Mouse (Mus musculus): ENCODE results near the gene Itgb4. TPM values are rescaled to one million over a fixed set of nuclear protein-coding genes. Genes with fewer than 3 reads are reported as not detected.
"Not testable (repeated sequence)": the region's sequence is repeated elsewhere in the genome, so short reads cannot be mapped to it uniquely, and the experiment has no call there.

Itgb4 gene
- polyA plus RNA-seq, 1 experiment: 0.49 TPM

DNA sequence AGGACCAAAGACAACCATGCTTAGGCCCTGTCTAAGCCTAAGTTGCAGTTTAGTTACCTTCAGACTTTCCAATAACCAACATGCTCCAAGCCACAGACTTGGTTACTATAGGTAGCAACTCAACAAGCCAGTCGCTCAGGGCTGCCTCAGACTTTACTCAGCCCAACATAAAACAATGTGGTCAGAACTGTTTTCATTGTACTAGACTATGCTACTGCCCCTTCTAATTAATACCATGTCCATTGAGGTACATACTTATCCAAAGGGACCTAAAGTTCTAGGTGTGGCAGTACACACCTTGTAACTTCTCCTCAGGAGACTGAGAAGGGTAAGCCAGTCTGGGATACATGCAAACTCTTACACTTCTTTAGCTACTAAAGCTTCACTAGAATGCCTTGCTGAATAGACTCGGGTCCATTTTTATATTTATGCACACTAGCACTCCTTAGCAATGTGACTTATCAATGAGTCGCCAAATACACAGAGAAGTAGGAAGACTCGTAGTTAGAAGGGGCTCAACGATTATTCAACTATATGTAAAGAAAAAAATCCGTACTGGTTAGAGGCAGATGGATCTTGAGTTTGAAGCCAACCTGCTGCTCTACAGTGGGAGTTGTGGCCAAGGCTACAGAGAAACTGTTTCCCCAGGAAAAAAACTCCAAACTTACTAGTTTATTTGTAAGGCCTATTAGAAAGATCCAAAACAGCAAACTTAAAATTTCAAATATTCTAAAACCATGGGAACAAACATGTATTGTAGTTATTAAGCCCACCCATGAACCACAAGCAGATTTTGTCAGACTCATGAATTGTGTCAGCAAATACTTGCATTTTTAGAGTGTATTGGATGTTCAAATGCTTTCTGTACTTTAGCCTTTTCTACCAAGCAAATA, 47.1 kb downstream of the Itgb4 start:
- Histone ChIP-seq H3K27me3 (ENCODE audit: control insufficient read depth, insufficient read depth, insufficient read length) (no peaks in the 10 kb centered on the region), H3ac (ENCODE audit: control insufficient read depth, insufficient read length, low read depth) (no peak overlapping the region), H3K36me3 (ENCODE audit: control insufficient read depth, insufficient read depth) (peaks cover 28% of the 10 kb centered on the region), H3K79me3 (ENCODE audit: low read depth) (peaks cover 14% of the 10 kb centered on the region), H3K4me3 (ENCODE audit: insufficient read depth, poor library complexity, severe bottlenecking) (no peak overlapping the region), H3K79me2 (ENCODE audit: control insufficient read depth, insufficient read depth) (peaks cover 31% of the 10 kb centered on the region)
- TF ChIP-seq FOSL1 (IDR thresholded peaks at IDR 0.05; ENCODE audit: insufficient read depth, low read length, poor library complexity, severe bottlenecking): no peak
- TF ChIP-seq MYOD1 (IDR thresholded peaks at IDR 0.05; ENCODE audit: control insufficient read depth, insufficient read length, low read depth): no peak
- no peak for TF ChIP-seq MYOG (IDR thresholded peaks at IDR 0.05; ENCODE audit: control insufficient read depth, extremely low read depth, insufficient read length)
- no peak for TF ChIP-seq CEBPB (IDR thresholded peaks at IDR 0.05; ENCODE audit: low read depth)

DNA sequence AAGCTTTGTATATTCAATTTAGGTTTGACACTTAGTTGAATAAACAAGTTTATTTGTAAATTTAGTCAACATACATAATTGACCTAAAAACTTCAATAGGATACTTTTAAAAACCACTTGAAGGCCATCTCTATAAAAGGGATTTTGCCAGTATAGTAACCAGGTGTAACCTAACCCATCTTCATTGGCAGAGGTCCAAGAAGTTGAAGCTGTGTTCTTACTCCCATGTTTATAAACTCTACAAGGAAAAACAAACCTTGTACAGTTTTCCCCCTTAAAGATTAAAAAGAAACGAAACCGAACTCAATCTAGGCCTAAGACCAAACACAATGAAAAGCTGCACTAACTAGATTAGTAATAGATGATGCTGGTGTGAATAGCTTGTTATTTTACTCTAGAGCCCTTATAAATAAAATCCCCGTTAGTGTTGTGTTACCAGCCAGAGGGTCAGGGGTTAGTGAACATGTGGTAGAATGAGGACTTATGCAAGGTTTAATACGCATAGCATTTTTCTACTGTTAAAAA, 47.8 kb downstream of the Itgb4 start:
- TF ChIP-seq CEBPB (IDR thresholded peaks at IDR 0.05; ENCODE audit: low read depth): no peak
- no peak for TF ChIP-seq USF1 (IDR thresholded peaks at IDR 0.05; ENCODE audit: low read depth)
- TF ChIP-seq MYOD1 (IDR thresholded peaks at IDR 0.05; ENCODE audit: control insufficient read depth, insufficient read length, low read depth): no peak
- TF ChIP-seq CTCF (IDR thresholded peaks at IDR 0.05; ENCODE audit: control insufficient read depth, insufficient read depth, insufficient read length): no peak
- no peak for TF ChIP-seq MAX (IDR thresholded peaks at IDR 0.05)
- no peak for TF ChIP-seq MYOG (IDR thresholded peaks at IDR 0.05; ENCODE audit: control insufficient read depth, extremely low read depth, insufficient read length)
- TF ChIP-seq FOSL1 (IDR thresholded peaks at IDR 0.05; ENCODE audit: insufficient read depth, low read length, poor library complexity, severe bottlenecking): no peak
- Histone ChIP-seq H3ac (ENCODE audit: control insufficient read depth, insufficient read length, low read depth) (peak overlapping the region; percentile 42), H3K79me3 (ENCODE audit: low read depth) (peaks cover 14% of the 10 kb centered on the region), H3K36me3 (ENCODE audit: control insufficient read depth, insufficient read depth) (peaks cover 28% of the 10 kb centered on the region), H3K4me3 (ENCODE audit: insufficient read depth, poor library complexity, severe bottlenecking) (peak overlapping the region; percentile 23), H3K79me2 (ENCODE audit: control insufficient read depth, insufficient read depth) (peaks cover 31% of the 10 kb centered on the region), H3K27me3 (ENCODE audit: control insufficient read depth, insufficient read depth, insufficient read length) (no peaks in the 10 kb centered on the region)

DNA sequence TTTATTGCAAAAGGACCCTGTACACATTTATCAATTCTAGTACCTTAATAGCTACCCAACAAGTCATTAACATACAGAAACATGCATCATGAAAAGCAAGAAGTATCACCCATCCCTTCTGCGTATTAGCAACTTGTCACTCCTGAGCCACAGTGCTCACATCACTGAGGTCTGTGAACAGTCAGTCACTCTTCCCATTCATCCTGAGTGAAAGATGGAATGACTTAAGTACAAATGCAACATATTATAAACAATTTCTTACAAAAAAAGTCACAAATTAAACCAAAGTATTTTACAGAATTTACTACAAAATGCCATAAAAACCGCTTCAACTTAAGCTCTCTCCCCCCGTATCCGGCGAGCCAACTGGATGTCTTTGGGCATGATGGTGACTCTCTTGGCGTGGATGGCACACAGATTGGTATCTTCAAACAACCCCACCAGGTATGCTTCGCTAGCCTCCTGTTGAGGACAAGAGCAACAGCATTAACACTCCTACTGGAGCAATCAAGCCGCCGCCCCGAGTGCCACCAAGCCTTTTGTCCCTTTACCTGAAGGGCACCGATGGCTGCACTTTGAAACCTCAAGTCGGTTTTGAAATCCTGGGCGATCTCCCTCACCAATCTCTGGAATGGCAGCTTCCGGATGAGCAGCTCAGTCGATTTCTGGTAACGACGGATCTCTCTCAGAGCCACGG, 48.7 kb downstream of the Itgb4 start:
- peak overlapping the region; percentile 97 for H3K4me3 ChIP-seq (ENCODE audit: insufficient read depth, poor library complexity, severe bottlenecking)
- H3K79me2 ChIP-seq (ENCODE audit: control insufficient read depth, insufficient read depth): peaks cover 31% of the 10 kb centered on the region
- H3K27me3 ChIP-seq (ENCODE audit: control insufficient read depth, insufficient read depth, insufficient read length): not testable (repeated sequence)
- peaks cover 28% of the 10 kb centered on the region for H3K36me3 ChIP-seq (ENCODE audit: control insufficient read depth, insufficient read depth)
- peak overlapping the region; percentile 72 for H3ac ChIP-seq (ENCODE audit: control insufficient read depth, insufficient read length, low read depth)
- H3K79me3 ChIP-seq (ENCODE audit: low read depth): peaks cover 14% of the 10 kb centered on the region

DNA sequence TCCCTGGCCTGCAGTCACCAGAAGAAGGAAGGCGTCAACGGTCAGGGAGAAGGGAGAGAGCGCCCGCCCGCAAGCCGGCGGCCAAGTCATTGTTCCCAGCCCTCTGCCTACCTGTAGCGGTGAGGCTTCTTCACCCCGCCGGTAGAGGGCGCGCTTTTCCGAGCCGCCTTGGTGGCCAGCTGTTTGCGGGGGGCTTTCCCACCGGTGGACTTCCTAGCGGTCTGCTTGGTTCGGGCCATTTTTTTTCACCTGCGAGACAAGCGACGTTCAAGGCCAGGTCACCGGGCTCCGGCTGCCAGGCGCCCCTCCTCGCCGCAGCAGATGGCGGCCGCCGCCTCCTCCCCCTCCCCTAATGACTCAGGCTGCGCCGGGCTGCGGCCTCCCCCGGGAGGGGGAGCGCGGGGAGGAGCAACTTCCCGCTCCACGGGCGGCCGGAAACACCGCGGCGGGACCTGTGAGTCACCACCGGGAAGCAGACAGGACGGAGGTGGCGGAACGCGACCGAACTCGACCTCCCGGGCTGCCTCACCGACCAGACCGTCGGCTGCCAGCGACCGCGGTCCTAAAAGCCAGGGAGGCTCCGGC, 49.4 kb downstream of the Itgb4 start:
- Histone ChIP-seq H3K36me3 (ENCODE audit: control insufficient read depth, insufficient read depth) (peaks cover 28% of the 10 kb centered on the region), H3K27me3 (ENCODE audit: control insufficient read depth, insufficient read depth, insufficient read length) (no peaks in the 10 kb centered on the region), H3K4me3 (ENCODE audit: insufficient read depth, poor library complexity, severe bottlenecking) (peak overlapping the region; percentile 97), H3K79me3 (ENCODE audit: low read depth) (peaks cover 14% of the 10 kb centered on the region), H3K79me2 (ENCODE audit: control insufficient read depth, insufficient read depth) (peaks cover 31% of the 10 kb centered on the region), H3ac (ENCODE audit: control insufficient read depth, insufficient read length, low read depth) (peak overlapping the region; percentile 72)
- TF ChIP-seq CEBPB (IDR thresholded peaks at IDR 0.05; ENCODE audit: low read depth): no peak
- peak; percentile 68 for TF ChIP-seq CTCF (IDR thresholded peaks at IDR 0.05; ENCODE audit: control insufficient read depth, insufficient read depth, insufficient read length)

DNA sequence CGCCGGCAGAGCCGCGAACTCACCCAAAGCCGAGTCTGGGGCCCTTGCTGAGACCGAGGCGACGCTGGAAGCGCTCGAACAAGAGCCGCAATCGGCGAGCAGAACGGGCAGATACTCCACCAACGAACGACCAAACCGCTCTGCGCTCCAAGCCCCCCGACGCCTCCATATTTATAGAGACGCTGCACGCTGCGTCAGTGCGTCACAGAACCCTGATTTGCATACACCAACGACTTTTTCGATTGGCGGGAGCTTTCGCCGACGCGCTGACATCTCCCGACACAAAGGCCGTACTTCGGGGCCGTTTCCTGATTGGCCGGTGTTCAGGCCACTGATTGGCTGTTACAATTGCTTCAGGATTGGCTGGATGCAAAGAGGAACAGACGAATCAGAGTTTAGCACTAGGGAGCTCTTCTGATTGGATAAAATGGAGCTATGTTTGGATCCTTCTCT, 49.9 kb downstream of the Itgb4 start:
- Histone ChIP-seq H3K36me3 (ENCODE audit: control insufficient read depth, insufficient read depth) (peaks cover 28% of the 10 kb centered on the region), H3K79me2 (ENCODE audit: control insufficient read depth, insufficient read depth) (peaks cover 31% of the 10 kb centered on the region)

More for the DNA sequence above, 49.9 kb downstream of the Itgb4 start:
- H3K4me3 ChIP-seq (ENCODE audit: insufficient read depth, poor library complexity, severe bottlenecking): peak overlapping the region; percentile 97
- H3ac ChIP-seq (ENCODE audit: control insufficient read depth, insufficient read length, low read depth): peak overlapping the region; percentile 72
- TF ChIP-seq USF1 (IDR thresholded peaks at IDR 0.05; ENCODE audit: low read depth) (no peak), CEBPB (IDR thresholded peaks at IDR 0.05; ENCODE audit: low read depth) (no peak), CTCF (IDR thresholded peaks at IDR 0.05; ENCODE audit: control insufficient read depth, insufficient read depth, insufficient read length) (no peak), MAX (IDR thresholded peaks at IDR 0.05) (peak; percentile 71), FOSL1 (IDR thresholded peaks at IDR 0.05; ENCODE audit: insufficient read depth, low read length, poor library complexity, severe bottlenecking) (peak; percentile 21)
- no peaks in the 10 kb centered on the region for H3K27me3 ChIP-seq (ENCODE audit: control insufficient read depth, insufficient read depth, insufficient read length)
- peaks cover 14% of the 10 kb centered on the region for H3K79me3 ChIP-seq (ENCODE audit: low read depth)
